Mouse (Mus musculus) spleen, adult 12 weeks (tissue): ENCODE data around the gene Cxcl15.
"Not testable (repeated sequence)": the region's sequence is repeated elsewhere in the genome, so short reads cannot be mapped to it uniquely, and the experiment has no call there.

ENCODE experiments used
- DNase-seq: peaks from one replicate; pipeline ENCODE4 v3.0.0; 2022; ENCODE audit warnings: low spot score

The Cxcl15 gene

GRCm38 (mm10) chr5:90790074-90790502 is 4.2 kb upstream of the Cxcl15 start:
- no peak for DNase-seq

GRCm38 (mm10) chr5:90795392-90795791 is 1.1 kb downstream of the Cxcl15 start:
- not testable (repeated sequence) for DNase-seq

- DNase-seq, result no peak
Measured at GRCm38 (mm10) chr5:90804574-90804973, 10.2 kb downstream of the Cxcl15 start.

GRCm38 (mm10) chr5:90806050-90806449 is 11.7 kb downstream of the Cxcl15 start:
- no peak for DNase-seq

GRCm38 (mm10) chr5:90807176-90807950 is 13.0 kb downstream of the Cxcl15 start:
- no peak for DNase-seq

- DNase-seq, result no peak
Measured at GRCm38 (mm10) chr5:90819756-90820155, 25.4 kb downstream of the Cxcl15 start.

GRCm38 (mm10) chr5:90832145-90832767 is 37.9 kb downstream of the Cxcl15 start:
- DNase-seq, result no peak

- DNase-seq, result no peak
Measured at GRCm38 (mm10) chr5:90832768-90833388, 38.5 kb downstream of the Cxcl15 start.

- DNase-seq, result no peak
Measured at GRCm38 (mm10) chr5:90834436-90834835, 40.1 kb downstream of the Cxcl15 start.

- no peak for DNase-seq
Measured at GRCm38 (mm10) chr5:90838582-90838981, 44.2 kb downstream of the Cxcl15 start.

- DNase-seq, result no peak
Measured at GRCm38 (mm10) chr5:90840902-90841869, 46.9 kb downstream of the Cxcl15 start.

- no peak for DNase-seq
Measured at GRCm38 (mm10) chr5:90843891-90844290, 49.6 kb downstream of the Cxcl15 start.

GRCm38 (mm10) chr5:90850096-90850495 is 55.8 kb downstream of the Cxcl15 start:
- not testable (repeated sequence) for DNase-seq

- not testable (repeated sequence) for DNase-seq
Measured at GRCm38 (mm10) chr5:90851391-90851790, 57.1 kb downstream of the Cxcl15 start.
